Mouse (Mus musculus): ENCODE measurements around the gene Gm20738. TPM values are rescaled to one million over a fixed set of nuclear protein-coding genes. Genes with fewer than 3 reads are reported as not detected.
"Not testable (repeated sequence)": the region's sequence is repeated elsewhere in the genome, so short reads cannot be mapped to it uniquely, and the experiment has no call there.

Gm20738 gene
- polyA plus RNA-seq (2017; shearing (Covaris generic)) = not detected

DNA sequence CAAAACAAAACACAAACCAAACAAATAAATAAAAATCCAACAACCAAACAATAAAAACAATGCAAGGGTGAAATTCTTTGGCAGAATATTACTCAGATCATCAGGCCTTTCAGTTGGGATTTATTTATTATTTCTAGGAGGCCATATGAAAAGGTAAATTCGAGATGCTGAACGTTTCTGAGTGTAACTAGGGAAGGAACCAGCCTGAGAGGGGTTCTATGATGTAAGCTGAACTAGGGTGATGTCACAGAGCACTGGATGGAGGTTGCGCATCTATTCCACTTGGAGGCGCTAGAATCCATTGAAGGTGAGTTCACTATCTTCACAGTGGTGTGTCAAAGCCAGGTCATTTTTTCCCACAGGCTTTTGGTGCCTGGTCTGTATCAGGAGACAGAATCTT lies at the start of gene Gm20738:
Gm20738 (plus strand) TSS at position 301 of the 400 bp plus-strand sequence.
- not testable (repeated sequence) for ATAC-seq

Measured in inflammation-experienced regulatory T-cells, adult 6 months (primary cell).